Mouse (Mus musculus) limb, embryonic 10.5 days (tissue): ENCODE data around the gene Sf3a2. TPM values are rescaled to one million over a fixed set of nuclear protein-coding genes. Genes with fewer than 3 reads are reported as not detected.

Experiments
- DNase-seq: peaks from one replicate; pipeline ENCODE4 v3.0.0-alpha.2; 2017; ENCODE audit warnings: low spot score
- H3K27ac ChIP-seq: fragments of 300-500 bp; sonication (generic); 2 replicates; pipeline ENCODE4 v1.5.1; 2016; ENCODE audit warnings: mild to moderate bottlenecking
- H3K27me3 ChIP-seq: fragments of 300-500 bp; sonication (generic); 2 replicates; pipeline ENCODE4 v1.6.1; 2016; ENCODE audit warnings: low read depth, mild to moderate bottlenecking; ENCODE audit not compliant: poor library complexity, severe bottlenecking
- H3K36me3 ChIP-seq: fragments of 300-500 bp; sonication (generic); 2 replicates; pipeline ENCODE4 v1.6.1; 2016; ENCODE audit warnings: mild to moderate bottlenecking, moderate library complexity
- H3K4me1 ChIP-seq: fragments of 300-500 bp; sonication (generic); 2 replicates; pipeline ENCODE4 v1.6.1; 2016
- H3K4me3 ChIP-seq: fragments of 300-500 bp; sonication (generic); 2 replicates; pipeline ENCODE4 v1.5.1; 2016; ENCODE audit warnings: mild to moderate bottlenecking, moderate library complexity
- H3K9me3 ChIP-seq: fragments of 300-500 bp; sonication (generic); replicated peaks from 2 replicates; pipeline ENCODE4 v1.6.1; 2016; ENCODE audit warnings: mild to moderate bottlenecking
- WGBS: fragments of 180-500 bp; shearing (Covaris S2); methylation state at CpG from one replicate; pipeline ENCODE4 v1.1.7; 2016; 5-methylcytosine and 5-hydroxymethylcytosine counted together
- polyA plus RNA-seq: library from polyadenylated mRNA; unstranded; fragments of >200 nt; fragmentation: Nextera tagmentation; extraction: Ambion mirVana; gene quantifications from 2 replicates; pipeline ENCODE4 v1.2.1, GENCODE M21; 2016

The Sf3a2 gene
- 113 and 121 TPM in 2 replicates for polyA plus RNA-seq

DNA sequence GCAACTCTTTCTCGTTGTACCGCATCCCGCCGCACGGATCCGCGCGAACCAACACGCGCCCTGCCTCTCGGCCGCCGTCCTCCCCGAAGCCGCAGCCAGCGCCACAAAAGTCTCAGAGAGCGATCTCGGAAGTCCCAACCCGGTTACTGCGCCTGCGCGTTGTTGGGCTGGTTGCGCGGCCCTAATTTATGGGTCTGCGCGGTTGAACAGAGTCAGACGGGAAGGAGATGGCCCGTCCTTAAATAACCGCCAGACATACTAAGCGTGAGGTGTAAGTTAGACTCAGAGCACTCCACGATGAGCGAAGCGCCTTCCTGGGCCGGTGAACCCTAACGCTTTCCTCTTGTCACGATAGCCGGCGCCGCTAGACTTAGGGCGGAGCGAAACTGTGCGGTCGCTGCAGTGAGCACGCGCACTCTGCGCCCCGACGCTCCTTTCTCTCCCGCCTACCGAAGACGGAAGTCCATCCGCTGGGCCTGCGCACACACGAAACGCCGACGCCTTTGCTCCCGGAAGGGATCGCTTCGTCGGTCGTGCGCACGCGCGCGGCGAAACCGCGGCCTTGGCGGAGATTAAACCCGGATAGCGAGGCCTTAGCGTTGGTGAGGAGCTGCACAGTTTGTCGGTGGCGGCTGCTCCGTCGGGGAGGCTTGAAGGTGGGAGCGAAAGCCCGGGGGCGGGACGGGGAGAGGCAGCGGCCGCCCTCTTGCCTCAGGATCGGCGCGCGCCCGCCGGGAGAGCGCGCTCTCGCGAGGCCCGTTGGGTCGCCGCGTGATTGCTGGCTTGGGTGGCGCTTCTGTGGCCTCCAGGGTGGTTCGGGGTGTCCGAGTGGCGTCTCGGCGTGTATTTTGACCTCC lies at the start of gene Sf3a2, which contains the start of gene Plekhj1:
TSS of gene Sf3a2 (plus strand) at position 49 of the 857 bp plus-strand sequence.
TSS of gene Plekhj1 (minus strand) at position 477 of the 857 bp plus-strand sequence.
- under 1% methylated on average over 104 of the region's 104 CpGs for WGBS
- H3K36me3 ChIP-seq, result peaks cover 76% of the 10 kb centered on the region

DNA sequence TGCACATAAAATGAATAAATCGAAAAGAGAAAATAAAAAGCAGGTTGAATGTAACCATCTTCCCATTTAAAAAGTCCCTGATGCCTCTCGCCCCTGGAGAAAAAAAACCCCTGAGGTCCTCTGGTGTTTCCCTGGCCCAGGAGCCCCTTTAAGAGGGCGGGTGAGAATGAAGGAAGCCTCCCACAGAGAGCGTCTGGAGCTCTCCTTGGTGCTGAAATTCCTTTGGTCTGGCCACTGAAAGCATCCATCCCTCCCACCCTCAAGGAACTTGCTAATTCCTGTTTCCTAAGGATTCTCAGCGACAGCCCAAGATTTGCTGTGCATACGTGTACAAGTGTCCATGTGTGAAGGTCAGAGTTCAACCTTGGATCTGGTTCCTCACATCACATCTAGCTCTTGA lies 49.4 kb upstream of the Sf3a2 start:
- peak; percentile 82 for DNase-seq
- 12% methylated on average over 6 of the region's 6 CpGs for WGBS
- H3K9me3 ChIP-seq, result no peaks in the 10 kb centered on the region
- H3K27ac ChIP-seq, result no peak overlapping the region
- no peaks in the 10 kb centered on the region for H3K27me3 ChIP-seq
- H3K36me3 ChIP-seq, result no peaks in the 10 kb centered on the region
- peaks cover 27% of the 10 kb centered on the region for H3K4me1 ChIP-seq
- H3K4me3 ChIP-seq, result no peak overlapping the region

More for the DNA sequence above, at the start of gene Sf3a2, which contains the start of gene Plekhj1:
- Histone ChIP-seq H3K27ac (peak within 1 kb of the TSS; percentile 91), H3K4me1 (peaks cover 35% of the 10 kb centered on the region), H3K9me3 (no peaks in the 10 kb centered on the region), H3K4me3 (peak within 1 kb of the TSS; percentile 69), H3K27me3 (no peaks in the 10 kb centered on the region)
- DNase-seq, result peak; percentile 94

DNA sequence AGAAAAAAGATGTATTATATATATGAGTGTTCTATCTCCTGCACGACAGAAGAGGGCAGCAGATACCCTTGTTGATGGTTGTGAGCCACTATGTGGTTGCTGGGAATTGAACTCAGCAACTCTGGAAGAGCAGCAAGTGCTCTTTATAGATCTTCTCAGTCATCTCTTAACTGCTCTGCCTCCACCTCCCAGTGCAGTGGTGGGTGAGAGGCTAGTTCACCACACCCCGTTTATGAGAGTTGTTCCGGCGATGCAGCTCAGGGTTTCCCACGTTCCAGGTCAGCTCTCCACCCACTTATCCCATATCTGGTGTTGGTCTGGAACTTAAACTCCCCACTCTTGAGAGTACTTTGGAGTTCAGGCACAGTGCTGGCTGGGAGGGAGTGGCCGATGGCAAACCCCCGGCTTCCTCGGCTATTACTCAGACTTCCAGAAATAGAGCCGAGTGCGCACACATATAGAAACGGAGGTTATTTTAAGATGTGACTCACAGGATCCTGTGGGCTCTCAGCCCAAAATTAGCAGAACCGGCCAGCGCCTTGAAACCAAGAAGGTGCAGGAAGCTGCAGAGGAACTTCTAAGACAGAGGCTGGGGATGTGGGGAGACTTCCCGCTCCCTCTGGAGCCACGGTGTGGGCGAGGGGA lies 46.7 kb upstream of the Sf3a2 start:
- H3K27me3 ChIP-seq, result no peaks in the 10 kb centered on the region
- no peaks in the 10 kb centered on the region for H3K9me3 ChIP-seq
- DNase-seq, result no peak
- H3K36me3 ChIP-seq, result no peaks in the 10 kb centered on the region
- H3K27ac ChIP-seq, result no peak overlapping the region
- 13% methylated on average over 16 of the region's 16 CpGs for WGBS
- peaks cover 35% of the 10 kb centered on the region for H3K4me1 ChIP-seq
- H3K4me3 ChIP-seq, result peak overlapping the region; percentile 36

GRCm38 (mm10) chr10:80752079-80752625 lies 45.8 kb upstream of the Sf3a2 start:
- no peaks in the 10 kb centered on the region for H3K9me3 ChIP-seq
- peaks cover 44% of the 10 kb centered on the region for H3K4me1 ChIP-seq
- WGBS, result 5% methylated on average over 6 of the region's 6 CpGs
- no peak overlapping the region for H3K27ac ChIP-seq
- peak overlapping the region; percentile 36 for H3K4me3 ChIP-seq
- no peaks in the 10 kb centered on the region for H3K36me3 ChIP-seq
- DNase-seq, result peak; percentile 90
- H3K27me3 ChIP-seq, result no peaks in the 10 kb centered on the region

DNA sequence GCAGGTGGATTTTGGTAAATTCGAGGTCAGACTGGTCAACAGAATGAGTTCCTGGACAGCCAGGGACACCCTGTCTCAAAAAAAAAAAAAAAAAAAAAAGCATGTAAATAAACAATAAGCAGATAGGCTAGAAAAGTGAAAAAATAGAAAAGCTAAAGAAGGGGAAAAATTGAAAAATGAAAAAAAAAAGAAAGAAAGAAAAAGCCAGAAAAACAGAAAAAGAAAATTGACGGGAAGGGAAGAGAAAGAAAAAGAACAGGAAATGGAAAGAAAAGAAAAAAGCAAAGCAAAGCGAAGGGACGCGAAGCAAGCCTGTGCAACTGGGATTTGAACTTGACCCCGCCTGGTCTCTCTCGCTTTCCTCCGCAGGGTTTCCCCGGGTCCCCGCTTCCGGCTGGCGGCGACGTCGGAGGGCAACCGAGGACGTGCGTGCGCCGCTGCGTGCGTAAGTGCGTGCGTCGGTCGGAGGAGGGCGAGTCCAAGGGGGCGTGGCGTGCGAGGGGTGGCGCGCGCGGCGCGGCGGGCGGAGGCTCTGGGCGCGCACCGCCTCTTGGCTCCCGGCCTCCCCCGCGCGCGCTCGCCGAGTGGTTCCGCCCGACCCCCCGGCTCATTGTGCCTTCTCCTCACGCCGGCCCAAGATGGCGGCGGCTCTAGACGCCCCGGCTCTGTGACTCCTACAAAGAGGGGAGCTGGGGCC lies 43.3 kb upstream of the Sf3a2 start, which contains the start of gene Dot1l:
TSS of gene Dot1l (plus strand) at position 613 of the 697 bp plus-strand sequence.
- 2% methylated on average over 57 of the region's 57 CpGs for whole genome bisulfite sequencing
- Histone ChIP-seq H3K27me3 (no peaks in the 10 kb centered on the region), H3K36me3 (0 out of 2 replicates have a peak, but pooled peaks cover 3% of the 10 kb centered on the region), H3K4me1 (peaks cover 50% of the 10 kb centered on the region), H3K27ac (peak within 1 kb of the TSS; percentile 99), H3K9me3 (no peaks in the 10 kb centered on the region), H3K4me3 (peak within 1 kb of the TSS; percentile 99)
- peak; percentile 100 for DNase-seq

DNA sequence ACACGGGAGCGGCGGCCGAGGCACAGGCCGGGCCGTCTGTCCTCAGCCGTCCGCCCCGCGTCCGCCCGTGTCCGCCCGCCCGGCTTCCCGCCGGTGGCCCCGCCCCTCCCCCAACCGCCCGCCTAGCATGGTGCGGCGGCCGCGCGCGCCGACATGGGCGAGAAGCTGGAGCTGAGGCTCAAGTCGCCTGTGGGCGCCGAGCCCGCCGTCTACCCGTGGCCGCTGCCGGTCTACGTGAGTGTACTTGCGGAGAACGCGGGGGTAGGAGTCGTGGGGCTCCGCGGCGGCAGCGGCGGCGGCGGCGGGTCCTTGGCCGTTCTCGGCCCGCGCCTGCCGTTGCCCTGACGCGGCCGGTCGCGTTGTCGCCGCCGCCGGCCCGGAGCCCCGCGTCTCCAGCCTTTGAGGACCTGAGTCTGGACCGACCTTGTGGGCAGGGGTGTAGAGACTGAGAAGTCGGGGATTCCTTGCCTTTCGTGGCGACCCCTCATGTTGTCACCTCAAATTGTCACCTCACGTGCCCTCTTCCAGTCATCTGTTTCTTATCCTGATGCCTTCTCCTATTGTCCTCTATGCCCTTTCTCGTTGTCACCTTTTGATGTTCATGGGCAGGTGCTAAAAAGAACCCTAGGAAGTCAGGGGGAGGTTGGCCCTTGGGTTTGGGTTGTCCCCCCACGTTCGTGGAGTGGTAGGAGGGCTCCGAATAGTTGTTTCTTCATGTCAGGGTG lies 42.5 kb upstream of the Sf3a2 start:
- Histone ChIP-seq H3K9me3 (no peaks in the 10 kb centered on the region), H3K27me3 (no peaks in the 10 kb centered on the region), H3K27ac (peak overlapping the region; percentile 99), H3K4me3 (peak overlapping the region; percentile 99), H3K4me1 (peaks cover 50% of the 10 kb centered on the region), H3K36me3 (0 out of 2 replicates have a peak, but pooled peaks cover 4% of the 10 kb centered on the region)
- DNase-seq, result no peak
- under 1% methylated on average over 67 of the region's 75 CpGs for WGBS

DNA sequence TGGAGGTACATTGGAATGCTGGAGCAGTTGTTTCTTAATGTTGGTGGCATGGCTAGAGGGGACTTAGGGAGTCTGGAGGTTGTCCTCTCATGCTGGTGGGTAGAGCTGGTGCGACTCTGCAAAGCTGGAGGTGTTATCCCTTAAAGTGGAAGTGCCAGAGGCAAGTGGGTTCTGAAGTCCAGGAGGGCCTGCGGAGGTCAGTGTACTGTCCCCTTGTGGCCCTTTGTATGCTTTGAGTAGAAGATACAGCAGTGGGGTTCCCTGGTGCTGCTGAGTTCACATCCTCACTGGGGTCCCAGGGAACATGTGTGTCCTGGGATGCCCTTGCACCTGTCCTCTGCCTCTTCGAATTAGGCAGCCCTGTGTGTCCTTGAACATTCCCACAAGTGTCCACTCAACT lies 41.9 kb upstream of the Sf3a2 start:
- Histone ChIP-seq H3K9me3 (no peaks in the 10 kb centered on the region), H3K27me3 (no peaks in the 10 kb centered on the region), H3K36me3 (0 out of 2 replicates have a peak, but pooled peaks cover 4% of the 10 kb centered on the region), H3K27ac (peak overlapping the region; percentile 99), H3K4me3 (peak overlapping the region; percentile 99), H3K4me1 (peaks cover 56% of the 10 kb centered on the region)
- DNase-seq, result no peak
- 34% methylated on average over 3 of the region's 3 CpGs for WGBS

DNA sequence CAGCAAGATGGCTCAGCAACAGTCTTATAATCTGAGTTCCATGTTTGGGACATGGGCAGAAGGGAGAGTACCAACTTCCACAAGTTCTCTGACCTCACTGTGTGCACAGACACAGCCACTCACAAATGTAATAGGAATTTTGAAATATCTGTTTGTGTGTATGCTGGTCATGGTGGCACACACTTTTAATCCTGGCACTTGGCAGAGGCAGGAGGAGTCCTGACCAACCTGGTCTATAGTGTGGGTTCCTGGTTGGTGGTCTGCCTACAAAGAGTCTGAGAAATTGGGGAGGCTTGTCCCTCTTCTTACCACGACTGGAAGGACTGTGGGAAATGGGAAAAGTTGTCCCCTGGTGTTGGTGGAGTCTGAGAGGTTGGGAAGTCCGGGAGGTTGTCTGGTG lies 41.5 kb upstream of the Sf3a2 start:
- no peaks in the 10 kb centered on the region for H3K9me3 ChIP-seq
- 76% methylated on average over 2 of the region's 2 CpGs for WGBS
- peaks cover 56% of the 10 kb centered on the region for H3K4me1 ChIP-seq
- H3K36me3 ChIP-seq, result 0 out of 2 replicates have a peak, but pooled peaks cover 4% of the 10 kb centered on the region
- no peaks in the 10 kb centered on the region for H3K27me3 ChIP-seq
- DNase-seq, result no peak
- peak overlapping the region; percentile 99 for H3K4me3 ChIP-seq
- no peak overlapping the region for H3K27ac ChIP-seq

- H3K4me3 ChIP-seq, result peak overlapping the region; percentile 99
- WGBS, result 82% methylated on average over 4 of the region's 4 CpGs
- H3K9me3 ChIP-seq, result no peaks in the 10 kb centered on the region
- DNase-seq, result no peak
- H3K27me3 ChIP-seq, result no peaks in the 10 kb centered on the region
- no peak overlapping the region for H3K27ac ChIP-seq
- 0 out of 2 replicates have a peak, but pooled peaks cover 4% of the 10 kb centered on the region for H3K36me3 ChIP-seq
- H3K4me1 ChIP-seq, result peaks cover 51% of the 10 kb centered on the region
Measured at GRCm38 (mm10) chr10:80756967-80757366, 41.0 kb upstream of the Sf3a2 start.

- H3K4me3 ChIP-seq, result peak overlapping the region; percentile 4; the same call in 1 of the 2 replicates
- no peak overlapping the region for H3K27ac ChIP-seq
- peak; percentile 65 for DNase-seq
- peaks cover 44% of the 10 kb centered on the region for H3K4me1 ChIP-seq
- no peaks in the 10 kb centered on the region for H3K9me3 ChIP-seq
- 35% methylated on average over 5 of the region's 5 CpGs for WGBS
- no peaks in the 10 kb centered on the region for H3K27me3 ChIP-seq
- H3K36me3 ChIP-seq, result 0 out of 2 replicates have a peak, but pooled peaks cover 4% of the 10 kb centered on the region
Measured at GRCm38 (mm10) chr10:80757717-80758116, 40.3 kb upstream of the Sf3a2 start.

DNA sequence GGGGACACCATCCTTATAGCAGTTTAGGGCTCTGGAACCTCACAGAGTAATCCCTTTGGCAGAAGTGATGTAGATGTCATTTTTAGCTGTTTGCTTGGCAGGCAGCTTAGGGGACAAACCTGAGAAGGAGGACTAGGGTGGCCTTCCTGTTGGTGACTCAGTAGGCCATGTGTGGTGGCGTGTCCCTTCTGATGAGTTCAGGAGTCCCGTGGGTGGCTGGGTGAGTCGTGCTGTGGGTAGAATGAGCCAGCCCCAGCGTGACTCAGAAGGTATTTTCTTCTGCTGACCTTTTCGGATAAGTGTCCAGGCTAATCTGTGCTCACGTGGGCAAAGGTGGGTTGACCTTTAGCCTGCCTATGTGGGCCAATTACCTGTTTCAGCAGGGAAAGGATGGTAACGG lies 39.3 kb upstream of the Sf3a2 start:
- peaks cover 12% of the 10 kb centered on the region for H3K36me3 ChIP-seq
- no peaks in the 10 kb centered on the region for H3K27me3 ChIP-seq
- 91% methylated on average over 7 of the region's 7 CpGs for WGBS

More for the DNA sequence above, 39.3 kb upstream of the Sf3a2 start:
- Histone ChIP-seq H3K4me3 (no peak overlapping the region), H3K4me1 (peaks cover 44% of the 10 kb centered on the region), H3K27ac (no peak overlapping the region), H3K9me3 (no peaks in the 10 kb centered on the region)
- DNase-seq, result no peak
